Mouse (Mus musculus) neural tube, embryonic 14.5 days (tissue): ENCODE measurements around the gene Idh3b. TPM values are rescaled to one million over a fixed set of nuclear protein-coding genes. Genes with fewer than 3 reads are reported as not detected.
A peak's percentile ranks its signal among the peaks of the same experiment; 100 is the strongest.

ENCODE experiments used
- ATAC-seq: fragments of 200-750 bp; cut with Nextera tagmentation; 2 replicates; pipeline ENCODE4 v1.8.0; 2017; ENCODE audit warnings: low read depth, mild to moderate bottlenecking, moderate TSS enrichment, moderate library complexity
- H3K27ac ChIP-seq: fragments of 300-500 bp; sonication (generic); 2 replicates; pipeline ENCODE4 v1.5.1; 2014; ENCODE audit warnings: low read depth, mild to moderate bottlenecking, control low read depth, low read length, moderate library complexity, mixed read lengths
- H3K27me3 ChIP-seq: fragments of 300-500 bp; sonication (generic); 2 replicates; pipeline ENCODE4 v1.6.1; 2014; ENCODE audit warnings: low read length; ENCODE audit not compliant: control insufficient read depth, insufficient read depth
- H3K36me3 ChIP-seq: fragments of 300-500 bp; sonication (generic); 2 replicates; pipeline ENCODE4 v1.6.1; 2014; ENCODE audit warnings: low read length, mixed read lengths; ENCODE audit not compliant: control insufficient read depth, insufficient read depth
- H3K4me1 ChIP-seq: fragments of 300-500 bp; sonication (generic); 2 replicates; pipeline ENCODE4 v1.6.1; 2014; ENCODE audit warnings: low read length; ENCODE audit not compliant: control insufficient read depth, insufficient read depth
- H3K4me2 ChIP-seq: fragments of 300-500 bp; sonication (generic); 2 replicates; pipeline ENCODE4 v1.6.1; 2014; ENCODE audit warnings: mild to moderate bottlenecking, low read depth, low read length, control low read depth
- H3K4me3 ChIP-seq: fragments of 300-500 bp; sonication (generic); 2 replicates; pipeline ENCODE4 v1.5.1; 2014; ENCODE audit warnings: low read depth, low read length, control low read depth, mixed read lengths
- H3K9ac ChIP-seq: fragments of 300-500 bp; sonication (generic); replicated peaks from 2 replicates; pipeline ENCODE4 v1.6.1; 2014; ENCODE audit warnings: low read depth, mild to moderate bottlenecking, control low read depth, low read length, mixed read lengths
- H3K9me3 ChIP-seq: fragments of 300-500 bp; sonication (generic); 2 replicates; pipeline ENCODE4 v1.6.1; 2016; ENCODE audit warnings: low read length; ENCODE audit not compliant: control insufficient read depth
- WGBS: fragments of 180-500 bp; shearing (Covaris S2); extraction: QIAGEN DNeasy Blood & Tissue Kit; methylation state at CpG from one replicate; pipeline ENCODE4 v1.1.7; 2014; 5-methylcytosine and 5-hydroxymethylcytosine counted together
- polyA plus RNA-seq: library from polyadenylated mRNA; unstranded; fragments of >200 nt; fragmentation: Nextera tagmentation; extraction: Ambion mirVana; gene quantifications from 2 replicates; pipeline ENCODE4 v1.2.1, GENCODE M21; 2014

Gene Idh3b
- 180 and 183 TPM in 2 replicates for polyA plus RNA-seq

- Histone ChIP-seq H3K27me3 (no peaks in the 10 kb centered on the region), H3K27ac (no peak within 1 kb of the TSS), H3K4me1 (peaks cover 10% of the 10 kb centered on the region), H3K9me3 (no peaks in the 10 kb centered on the region), H3K9ac (peak within 1 kb of the TSS; percentile 82), H3K4me3 (peak within 1 kb of the TSS; percentile 83), H3K4me2 (peak within 1 kb of the TSS; percentile 75), H3K36me3 (peaks cover 26% of the 10 kb centered on the region)
- under 1% methylated on average over 51 of the region's 51 CpGs for WGBS
- ATAC-seq, result peak; percentile 92
Observed at GRCm38 (mm10) chr2:130283854-130284654, at the start of gene Idh3b. Gene Idh3b (minus strand): TSS chr2:130284547.

GRCm38 (mm10) chr2:130329502-130329901 is 45.2 kb upstream of the Idh3b start:
- WGBS, result 87% methylated on average over 2 of the region's 2 CpGs
- Histone ChIP-seq H3K4me1 (no peaks in the 10 kb centered on the region), H3K27me3 (no peaks in the 10 kb centered on the region), H3K4me3 (no peak overlapping the region), H3K4me2 (no peak overlapping the region), H3K36me3 (no peaks in the 10 kb centered on the region), H3K9ac (no peak overlapping the region), H3K27ac (no peak overlapping the region), H3K9me3 (no peaks in the 10 kb centered on the region)
- ATAC-seq, result no peak

- Histone ChIP-seq H3K4me3 (no peak overlapping the region), H3K9me3 (no peaks in the 10 kb centered on the region), H3K27me3 (no peaks in the 10 kb centered on the region), H3K4me2 (no peak overlapping the region), H3K9ac (no peak overlapping the region), H3K27ac (no peak overlapping the region), H3K36me3 (no peaks in the 10 kb centered on the region), H3K4me1 (no peaks in the 10 kb centered on the region)
- 64% methylated on average over 1 of the region's 1 CpGs for WGBS
- no peak for ATAC-seq
Observed at GRCm38 (mm10) chr2:130327057-130327456, 42.7 kb upstream of the Idh3b start.

GRCm38 (mm10) chr2:130303014-130303413 is 18.7 kb upstream of the Idh3b start:
- H3K9me3 ChIP-seq, result no peaks in the 10 kb centered on the region
- H3K36me3 ChIP-seq, result peaks cover 8% of the 10 kb centered on the region; the same call in 1 of the 2 replicates
- H3K27ac ChIP-seq, result no peak overlapping the region
- no peaks in the 10 kb centered on the region; the same call in 1 of the 2 replicates for H3K4me1 ChIP-seq
- ATAC-seq, result no peak
- H3K4me2 ChIP-seq, result no peak overlapping the region
- 48% methylated on average over 4 of the region's 4 CpGs for WGBS
- H3K9ac ChIP-seq, result no peak overlapping the region
- no peak overlapping the region for H3K4me3 ChIP-seq
- H3K27me3 ChIP-seq, result no peaks in the 10 kb centered on the region

GRCm38 (mm10) chr2:130297580-130297979 is 13.2 kb upstream of the Idh3b start:
- H3K9ac ChIP-seq, result no peak overlapping the region
- no peak for ATAC-seq
- H3K27me3 ChIP-seq, result no peaks in the 10 kb centered on the region
- H3K9me3 ChIP-seq, result no peaks in the 10 kb centered on the region
- peaks cover 20% of the 10 kb centered on the region for H3K4me1 ChIP-seq
- WGBS, result 85% methylated on average over 9 of the region's 9 CpGs
- no peak overlapping the region for H3K27ac ChIP-seq
- 0 out of 2 replicates have a peak, but pooled peaks cover 3% of the 10 kb centered on the region for H3K36me3 ChIP-seq
- no peak overlapping the region for H3K4me3 ChIP-seq
- H3K4me2 ChIP-seq, result no peak overlapping the region

GRCm38 (mm10) chr2:130296134-130296745 is 11.9 kb upstream of the Idh3b start:
- Histone ChIP-seq H3K9ac (peak overlapping the region; percentile 91), H3K4me2 (peak overlapping the region; percentile 65), H3K9me3 (no peaks in the 10 kb centered on the region), H3K27me3 (no peaks in the 10 kb centered on the region), H3K4me1 (peaks cover 20% of the 10 kb centered on the region), H3K36me3 (0 out of 2 replicates have a peak, but pooled peaks cover 3% of the 10 kb centered on the region), H3K4me3 (peak overlapping the region; percentile 72), H3K27ac (0 out of 2 replicates have a peak overlapping the region, but pooled peaks have one; percentile 84)
- WGBS, result 3% methylated on average over 20 of the region's 20 CpGs
- peak; percentile 2 for ATAC-seq

GRCm38 (mm10) chr2:130295331-130296133 is 11.2 kb upstream of the Idh3b start:
- H3K4me2 ChIP-seq, result peak overlapping the region; percentile 65
- H3K4me1 ChIP-seq, result peaks cover 20% of the 10 kb centered on the region
- WGBS, result 0% methylated on average over 47 of the region's 99 CpGs
- no peaks in the 10 kb centered on the region for H3K27me3 ChIP-seq
- peak; percentile 75 for ATAC-seq
- no peaks in the 10 kb centered on the region for H3K9me3 ChIP-seq
- peak overlapping the region; percentile 72 for H3K4me3 ChIP-seq
- peak overlapping the region; percentile 91 for H3K9ac ChIP-seq
- 0 out of 2 replicates have a peak, but pooled peaks cover 3% of the 10 kb centered on the region for H3K36me3 ChIP-seq
- peak overlapping the region; percentile 84 for H3K27ac ChIP-seq

GRCm38 (mm10) chr2:130294936-130295277 is 10.6 kb upstream of the Idh3b start, which contains the start of gene Ebf4:
Gene Ebf4 (plus strand): TSS chr2:130295169.
- H3K36me3 ChIP-seq, result no peaks in the 10 kb centered on the region
- H3K4me2 ChIP-seq, result peak within 1 kb of the TSS; percentile 65
- H3K4me1 ChIP-seq, result peaks cover 20% of the 10 kb centered on the region
- peak; percentile 62 for ATAC-seq
- peak within 1 kb of the TSS; percentile 72 for H3K4me3 ChIP-seq
- H3K27me3 ChIP-seq, result no peaks in the 10 kb centered on the region
- peak within 1 kb of the TSS; percentile 84 for H3K27ac ChIP-seq
- 0% methylated on average over 30 of the region's 39 CpGs for WGBS
- H3K9ac ChIP-seq, result peak within 1 kb of the TSS; percentile 91
- no peaks in the 10 kb centered on the region for H3K9me3 ChIP-seq
